Mouse (Mus musculus) embryonic facial prominence, embryonic 15.5 days (tissue): ENCODE data around the gene Klhl5. TPM values are rescaled to one million over a fixed set of nuclear protein-coding genes. Genes with fewer than 3 reads are reported as not detected.

Experiments
- ATAC-seq: fragments of 200-750 bp; cut with Nextera tagmentation; 2 replicates; pipeline ENCODE4 v1.8.0; 2017; ENCODE audit warnings: low read depth, moderate TSS enrichment; ENCODE audit not compliant: insufficient number of reproducible peaks, low FRiP score, low TSS enrichment
- H3K27ac ChIP-seq: fragments of 300-500 bp; sonication (generic); replicated peaks from 2 replicates; pipeline ENCODE4 v1.5.1; 2015; ENCODE audit warnings: mild to moderate bottlenecking, inconsistent platforms
- H3K27me3 ChIP-seq: fragments of 300-500 bp; sonication (generic); 2 replicates; pipeline ENCODE4 v1.6.1; 2015; ENCODE audit warnings: inconsistent platforms
- H3K36me3 ChIP-seq: fragments of 300-500 bp; sonication (generic); 2 replicates; pipeline ENCODE4 v1.6.1; 2015; ENCODE audit warnings: mild to moderate bottlenecking, inconsistent platforms
- H3K4me1 ChIP-seq: fragments of 300-500 bp; sonication (generic); 2 replicates; pipeline ENCODE4 v1.6.1; 2015; ENCODE audit warnings: inconsistent platforms
- H3K4me2 ChIP-seq: fragments of 300-500 bp; sonication (generic); replicated peaks from 2 replicates; pipeline ENCODE4 v1.6.1; 2015; ENCODE audit warnings: mild to moderate bottlenecking, inconsistent platforms
- H3K4me3 ChIP-seq: fragments of 300-500 bp; sonication (generic); replicated peaks from 2 replicates; pipeline ENCODE4 v1.5.1; 2015; ENCODE audit warnings: mild to moderate bottlenecking, inconsistent platforms
- H3K9ac ChIP-seq: fragments of 300-500 bp; sonication (generic); 2 replicates; pipeline ENCODE4 v1.6.1; 2015; ENCODE audit warnings: inconsistent platforms
- H3K9me3 ChIP-seq: fragments of 300-500 bp; sonication (generic); replicated peaks from 2 replicates; pipeline ENCODE4 v1.6.1; 2016; ENCODE audit warnings: inconsistent platforms
- WGBS: fragments of 180-500 bp; shearing (Covaris S2); methylation state at CpG from one replicate; pipeline ENCODE4 v1.1.7; 2015; 5-methylcytosine and 5-hydroxymethylcytosine counted together
- polyA plus RNA-seq: library from polyadenylated mRNA; unstranded; fragments of >200 nt; fragmentation: Nextera tagmentation; extraction: Ambion mirVana; gene quantifications from 2 replicates; pipeline ENCODE4 v1.2.1, GENCODE M21; 2015

The Klhl5 gene
- polyA plus RNA-seq, 1 experiment from 2014 or later, result 22.6 TPM

- H3K27ac ChIP-seq, result no peak overlapping the region
- 0 out of 2 replicates have a peak overlapping the region, but pooled peaks have one; percentile 8 for H3K4me2 ChIP-seq
- no peaks in the 10 kb centered on the region for H3K9me3 ChIP-seq
- H3K9ac ChIP-seq, result no peak overlapping the region
- no peaks in the 10 kb centered on the region for H3K27me3 ChIP-seq
- WGBS, result 64% methylated on average over 26 of the region's 26 CpGs
- ATAC-seq, result no peak
- H3K4me1 ChIP-seq, result no peaks in the 10 kb centered on the region
- H3K36me3 ChIP-seq, result no peaks in the 10 kb centered on the region
- H3K4me3 ChIP-seq, result no peak overlapping the region
Observed at GRCm38 (mm10) chr5:65175035-65175917, 67.9 kb downstream of the Klhl5 start.

- Histone ChIP-seq H3K27me3 (no peaks in the 10 kb centered on the region), H3K9ac (no peak overlapping the region), H3K36me3 (no peaks in the 10 kb centered on the region), H3K27ac (no peak overlapping the region), H3K9me3 (no peaks in the 10 kb centered on the region), H3K4me1 (0 out of 2 replicates have a peak, but pooled peaks cover 1% of the 10 kb centered on the region), H3K4me2 (0 out of 2 replicates have a peak overlapping the region, but pooled peaks have one; percentile 8), H3K4me3 (no peak overlapping the region)
- WGBS, result 66% methylated on average over 13 of the region's 13 CpGs
- ATAC-seq, result peak; percentile 51; the same call in 1 of the 2 replicates
Observed at GRCm38 (mm10) chr5:65175918-65176484, 68.7 kb downstream of the Klhl5 start.

GRCm38 (mm10) chr5:65177026-65177514, 69.7 kb downstream of the Klhl5 start:
- 34% methylated on average over 11 of the region's 11 CpGs for WGBS

GRCm38 (mm10) chr5:65178477-65178876, 71.1 kb downstream of the Klhl5 start:
- Histone ChIP-seq H3K4me3 (no peak overlapping the region), H3K9me3 (no peaks in the 10 kb centered on the region), H3K27ac (no peak overlapping the region), H3K4me2 (no peak overlapping the region), H3K4me1 (0 out of 2 replicates have a peak, but pooled peaks cover 10% of the 10 kb centered on the region), H3K36me3 (no peaks in the 10 kb centered on the region), H3K9ac (no peak overlapping the region), H3K27me3 (no peaks in the 10 kb centered on the region)
- no peak for ATAC-seq
- 72% methylated on average over 9 of the region's 9 CpGs for WGBS

More at GRCm38 (mm10) chr5:65177026-65177514, 69.7 kb downstream of the Klhl5 start:
- ATAC-seq, result no peak
- Histone ChIP-seq H3K9ac (no peak overlapping the region), H3K27me3 (no peaks in the 10 kb centered on the region), H3K9me3 (no peaks in the 10 kb centered on the region), H3K4me2 (no peak overlapping the region), H3K27ac (no peak overlapping the region), H3K4me1 (0 out of 2 replicates have a peak, but pooled peaks cover 10% of the 10 kb centered on the region), H3K36me3 (no peaks in the 10 kb centered on the region), H3K4me3 (no peak overlapping the region)

- no peak overlapping the region for H3K4me2 ChIP-seq
Observed at GRCm38 (mm10) chr5:65181160-65181793, 73.9 kb downstream of the Klhl5 start.

GRCm38 (mm10) chr5:65181794-65182169, 74.4 kb downstream of the Klhl5 start:
- H3K36me3 ChIP-seq, result no peaks in the 10 kb centered on the region
- no peak overlapping the region for H3K9ac ChIP-seq
- H3K9me3 ChIP-seq, result no peaks in the 10 kb centered on the region
- WGBS, result 70% methylated on average over 4 of the region's 4 CpGs
- H3K4me1 ChIP-seq, result 0 out of 2 replicates have a peak, but pooled peaks cover 10% of the 10 kb centered on the region
- H3K4me2 ChIP-seq, result no peak overlapping the region
- no peak overlapping the region for H3K27ac ChIP-seq
- ATAC-seq, result peak; percentile 51
- no peaks in the 10 kb centered on the region for H3K27me3 ChIP-seq
- H3K4me3 ChIP-seq, result no peak overlapping the region

More at GRCm38 (mm10) chr5:65181160-65181793, 73.9 kb downstream of the Klhl5 start:
- 79% methylated on average over 21 of the region's 21 CpGs for WGBS
- no peak overlapping the region for H3K4me3 ChIP-seq
- no peak overlapping the region for H3K9ac ChIP-seq
- H3K27me3 ChIP-seq, result no peaks in the 10 kb centered on the region
- no peaks in the 10 kb centered on the region for H3K36me3 ChIP-seq
- no peak overlapping the region for H3K27ac ChIP-seq
- ATAC-seq, result no peak
- H3K9me3 ChIP-seq, result no peaks in the 10 kb centered on the region
- H3K4me1 ChIP-seq, result 0 out of 2 replicates have a peak, but pooled peaks cover 10% of the 10 kb centered on the region

- WGBS, result 88% methylated on average over 1 of the region's 1 CpGs
- H3K27ac ChIP-seq, result no peak overlapping the region
- ATAC-seq, result no peak
- H3K9ac ChIP-seq, result no peak overlapping the region
- H3K27me3 ChIP-seq, result no peaks in the 10 kb centered on the region
- H3K36me3 ChIP-seq, result no peaks in the 10 kb centered on the region
- H3K4me2 ChIP-seq, result no peak overlapping the region
- 0 out of 2 replicates have a peak, but pooled peaks cover 10% of the 10 kb centered on the region for H3K4me1 ChIP-seq
- no peaks in the 10 kb centered on the region for H3K9me3 ChIP-seq
- H3K4me3 ChIP-seq, result no peak overlapping the region
Observed at GRCm38 (mm10) chr5:65182268-65182667, 74.9 kb downstream of the Klhl5 start.

GRCm38 (mm10) chr5:65191601-65192000, 84.3 kb downstream of the Klhl5 start:
- H3K27ac ChIP-seq, result no peak overlapping the region
- no peaks in the 10 kb centered on the region for H3K27me3 ChIP-seq
- H3K9me3 ChIP-seq, result no peaks in the 10 kb centered on the region
- H3K4me1 ChIP-seq, result no peaks in the 10 kb centered on the region
- H3K36me3 ChIP-seq, result no peaks in the 10 kb centered on the region
- H3K9ac ChIP-seq, result no peak overlapping the region
- ATAC-seq, result no peak
- 75% methylated on average over 5 of the region's 5 CpGs for WGBS
- H3K4me2 ChIP-seq, result no peak overlapping the region
- no peak overlapping the region for H3K4me3 ChIP-seq

GRCm38 (mm10) chr5:65194441-65194840, 87.1 kb downstream of the Klhl5 start:
- no peaks in the 10 kb centered on the region for H3K36me3 ChIP-seq
- H3K9ac ChIP-seq, result no peak overlapping the region
- H3K9me3 ChIP-seq, result no peaks in the 10 kb centered on the region
- H3K4me1 ChIP-seq, result no peaks in the 10 kb centered on the region
- no peak overlapping the region for H3K4me3 ChIP-seq
- WGBS, result 85% methylated on average over 9 of the region's 9 CpGs
- no peak for ATAC-seq
- H3K27me3 ChIP-seq, result no peaks in the 10 kb centered on the region
- no peak overlapping the region for H3K27ac ChIP-seq
- H3K4me2 ChIP-seq, result no peak overlapping the region

- H3K27me3 ChIP-seq, result no peaks in the 10 kb centered on the region
- H3K27ac ChIP-seq, result peak within 1 kb of the TSS; percentile 67
- H3K4me2 ChIP-seq, result peak within 1 kb of the TSS; percentile 69
- peak within 1 kb of the TSS; percentile 54 for H3K9ac ChIP-seq
- ATAC-seq, result peak; percentile 100
- H3K36me3 ChIP-seq, result no peaks in the 10 kb centered on the region
- H3K4me3 ChIP-seq, result peak within 1 kb of the TSS; percentile 62
- WGBS, result under 1% methylated on average over 37 of the region's 37 CpGs
- H3K4me1 ChIP-seq, result peaks cover 8% of the 10 kb centered on the region
- no peaks in the 10 kb centered on the region for H3K9me3 ChIP-seq
Observed at GRCm38 (mm10) chr5:65199346-65200128, 92.2 kb downstream of the Klhl5 start, which contains the start of gene Wdr19. Wdr19 (plus strand) TSS chr5:65199696.
